In the genomic region with DNA sequence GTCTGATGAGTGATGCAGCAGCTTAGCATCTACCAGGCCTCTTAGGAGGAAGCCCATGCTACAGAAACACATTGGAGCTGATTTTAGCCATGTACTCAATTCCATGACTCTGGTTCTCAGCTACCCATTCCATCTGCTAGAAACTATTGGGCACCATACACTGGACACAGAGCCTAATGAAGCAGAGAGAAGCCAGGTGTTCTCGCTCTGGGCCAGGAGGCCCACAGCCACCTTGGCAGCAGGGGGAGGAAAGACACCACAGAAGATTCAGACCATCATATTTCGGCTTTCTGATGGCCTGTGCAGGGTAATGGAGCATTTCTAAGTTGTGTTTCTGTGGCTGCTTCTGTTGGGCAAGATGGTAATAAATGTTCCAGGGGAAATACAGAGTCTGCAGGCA, we compare ENCODE assay signal across 22 mouse cellular contexts.
DNase-seq lines count a peak whose midpoint lies in the region; ATAC-seq and TF ChIP-seq lines count a peak whose summit lies in the region.
"Had no signal": no experiment of that assay in that cellular context is flagged by ENCODE, and none has a peak within 500 bp of the region (broad histone marks: within the 10 kb centered on the region; RNA-seq: fewer than 3 reads in every experiment).

No protein-coding gene starts in this region.

- H3K27ac ChIP-seq in cerebellum, adult 2 months (ENCODE audit: insufficient read depth, low read length) = no peak overlapping the region
- H3K27ac ChIP-seq: embryonic facial prominence, embryonic 12.5 days; forebrain, embryonic 12.5 days; heart, adult 2 months; hindbrain, embryonic 10.5 days; hindbrain, embryonic 15.5 days had no signal

- TF ChIP-seq CTCF in cerebellum, adult 2 months (IDR thresholded peaks at IDR 0.05; ENCODE audit: borderline replicate concordance, insufficient read depth, low read depth, low read length) = peak; percentile 38; the same call in 1 of the 2 replicates

- H3K4me1 ChIP-seq in cerebellum, adult 2 months (ENCODE audit: control insufficient read depth, insufficient read depth, low read length) = peaks cover 7% of the 10 kb centered on the region
- H3K4me1 ChIP-seq: embryonic facial prominence, embryonic 12.5 days; forebrain, embryonic 12.5 days; heart, embryonic 12.5 days; hindbrain, embryonic 10.5 days; hindbrain, embryonic 15.5 days had no signal

- no peak for ATAC-seq in erythroblast, adult 5-6 weeks (replicated peaks; ENCODE audit: low FRiP score, poor library complexity, severe bottlenecking)
- no peak for ATAC-seq in activated CD4-positive, CD25-positive, alpha-beta regulatory T cell, adult 4 months
- ATAC-seq: forebrain, embryonic 16.5 days; inflammation-experienced regulatory T-cells, adult 6 months; intestine, postnatal 0 days; Patski had no signal

- H3K27me3 ChIP-seq in cerebellum, adult 2 months (ENCODE audit: control insufficient read depth, insufficient read depth, low read length) = no peaks in the 10 kb centered on the region
- H3K27me3 ChIP-seq: embryonic facial prominence, embryonic 12.5 days; forebrain, embryonic 12.5 days; heart, embryonic 12.5 days; hindbrain, embryonic 15.5 days; Patski had no signal

- intact Hi-C loops in left cerebral cortex, postnatal 4 days (cut with DNase I) = no loop called here

- WGBS in cerebellum, adult 2 months = 15% methylated on average over 2 of the region's 2 CpGs

- no peak for TF ChIP-seq POLR2A in cerebellum, adult 2 months (IDR thresholded peaks at IDR 0.05; ENCODE audit: borderline replicate concordance, insufficient read depth, low read length)

- no peak overlapping the region for H3K4me3 ChIP-seq in cerebellum, adult 2 months (replicated peaks; ENCODE audit: insufficient read depth, low read depth, low read length)
- H3K4me3 ChIP-seq: embryonic facial prominence, embryonic 12.5 days; forebrain, embryonic 12.5 days; heart, adult 2 months; heart, embryonic 12.5 days; hindbrain, embryonic 10.5 days; hindbrain, embryonic 15.5 days had no signal

- peak; percentile 37 for DNase-seq in left cerebral cortex, postnatal 4 days
- no peak for DNase-seq in left cerebral cortex, adult 11 months (ENCODE audit: low spot score)
- peak; percentile 76 to 91 for DNase-seq in cerebellum, adult 2 months
- DNase-seq in cerebellum, postnatal 10 days = peak; percentile 73 to 85
- no peak for DNase-seq in MN1 (ENCODE audit: low spot score)
- no peak for DNase-seq in gastrocnemius, postnatal 10 days
- DNase-seq: adrenal gland, adult 2 months; adrenal gland, postnatal 36 days; gastrocnemius, postnatal 14 days; heart, adult 2 months; kidney, adult 9 months had no signal

Comparison
In these comparisons a context has a peak if more than half of its experiments do, and no peak if none do; other contexts are left out.
1. DNase-seq: peak in left cerebral cortex, postnatal 4 days (single experiment), cerebellum, adult 2 months (2 of 2) and cerebellum, postnatal 10 days (2 of 2); none in left cerebral cortex, adult 11 months (single experiment), MN1 (single experiment) and gastrocnemius, postnatal 10 days (single experiment).